Mouse (Mus musculus): ENCODE data around the gene Cst7. TPM values are rescaled to one million over a fixed set of nuclear protein-coding genes. Genes with fewer than 3 reads are reported as not detected.
A peak's percentile ranks its signal among the peaks of the same experiment; 100 is the strongest.
"Not testable (repeated sequence)": the region's sequence is repeated elsewhere in the genome, so short reads cannot be mapped to it uniquely, and the experiment has no call there.

Cst7 gene
- not detected for total RNA-seq (2021)
- long read RNA-seq, experiment 1, partial matches to known transcripts, result 0 of 1 reads
- long read RNA-seq, experiment 1, other reads (novel, unspliced or antisense), result 0 of 1 reads
- long read RNA-seq, experiment 2, result 0 reads

DNA sequence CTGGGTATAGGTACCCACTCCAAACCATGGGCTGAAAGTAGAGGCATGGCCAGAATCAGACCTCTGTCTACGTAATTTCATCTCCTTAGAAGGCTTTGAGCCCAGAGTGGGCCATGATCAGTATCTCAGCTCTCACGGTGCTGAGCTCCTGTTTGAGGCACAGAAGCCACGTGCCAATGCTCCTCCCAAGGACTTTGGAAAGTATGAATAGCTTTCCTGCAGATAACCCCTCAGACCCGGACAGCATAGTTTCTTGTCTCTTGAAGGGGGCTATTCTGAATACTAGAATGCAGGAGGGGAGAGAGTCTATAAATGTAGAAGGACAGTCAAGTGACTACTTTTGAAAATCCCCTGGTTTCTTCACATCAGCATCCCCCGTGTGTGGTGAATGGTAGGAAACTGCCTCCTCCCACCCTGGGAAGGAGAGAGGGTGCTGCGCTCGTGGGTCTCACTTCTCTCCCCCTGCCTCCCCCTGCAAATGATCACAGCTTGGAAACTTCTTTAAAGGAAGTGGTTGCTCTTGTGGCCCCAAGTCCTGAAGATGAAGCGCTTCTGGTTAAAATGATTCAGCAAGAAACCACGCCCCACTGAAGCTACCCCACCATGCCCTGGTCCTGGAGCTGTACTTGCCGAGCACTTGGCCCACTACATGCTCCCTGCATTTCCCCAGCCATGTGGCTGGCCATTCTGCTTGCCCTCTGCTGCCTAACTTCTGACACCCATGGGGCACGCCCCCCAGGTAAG is at the start of gene Cst7:
Cst7 (plus strand) TSS at position 569 of the 744 bp plus-strand sequence.
- H3K4me3 ChIP-seq, result no peak within 1 kb of the TSS
- intact Hi-C loops (cut with DNase I), result no loop called here
- DNase-seq, result no peak
- no peak for TF ChIP-seq CTCF (IDR thresholded peaks at IDR 0.05)
- H3K27ac ChIP-seq, result no peak within 1 kb of the TSS

DNA sequence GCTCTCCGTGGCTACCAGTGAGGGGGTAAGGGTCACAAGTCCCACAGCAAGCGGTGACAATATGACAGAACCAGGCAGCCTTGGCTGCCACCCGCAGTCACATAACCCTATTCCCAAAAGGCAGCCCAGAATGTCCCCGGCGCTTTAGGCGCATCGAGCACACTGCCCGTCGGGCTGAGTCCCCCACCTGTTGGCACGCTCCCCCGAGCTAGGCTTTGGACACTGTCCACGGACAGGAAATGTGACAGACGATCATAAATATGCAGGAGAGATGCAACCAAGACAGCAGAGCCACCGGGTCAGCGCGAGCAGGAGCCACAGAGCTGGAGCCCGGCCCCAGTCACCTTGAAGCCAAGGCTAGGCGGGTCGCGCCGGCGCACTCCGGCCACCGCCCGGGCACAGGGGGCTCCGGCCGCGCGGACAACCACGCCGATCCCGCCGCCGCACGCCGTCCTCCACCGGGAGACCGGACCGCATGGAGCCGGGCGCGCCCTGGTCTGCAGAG is 44.5 kb upstream of the Cst7 start:
- intact Hi-C loops (cut with DNase I), result no loop called here
- Histone ChIP-seq H3K4me3 (no peak overlapping the region), H3K27ac (no peak overlapping the region)
- DNase-seq, result no peak
- no peak for TF ChIP-seq CTCF (IDR thresholded peaks at IDR 0.05)

DNA sequence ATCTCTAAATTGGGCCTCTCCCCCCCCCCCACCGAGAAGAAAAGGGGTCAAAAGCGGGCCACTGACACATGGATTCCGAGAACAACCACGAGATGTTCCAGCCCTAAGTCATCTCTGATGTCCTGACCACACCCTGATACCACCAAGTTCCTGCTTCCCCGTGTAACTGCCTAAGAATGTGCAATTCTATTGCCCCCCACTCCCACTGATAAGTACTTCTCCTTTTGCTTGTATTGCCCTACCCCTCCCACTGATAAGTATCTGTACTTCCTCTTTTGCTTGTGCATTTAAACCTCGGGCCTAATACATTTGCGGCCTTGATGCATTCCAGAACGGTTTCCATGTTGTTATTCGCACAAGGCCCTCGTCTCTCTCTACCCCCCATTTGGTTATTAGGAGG is 20.6 kb upstream of the Cst7 start:
- H3K27ac ChIP-seq; DNase-seq; intact Hi-C loops (cut with DNase I); H3K4me3 ChIP-seq: not testable (repeated sequence)

DNA sequence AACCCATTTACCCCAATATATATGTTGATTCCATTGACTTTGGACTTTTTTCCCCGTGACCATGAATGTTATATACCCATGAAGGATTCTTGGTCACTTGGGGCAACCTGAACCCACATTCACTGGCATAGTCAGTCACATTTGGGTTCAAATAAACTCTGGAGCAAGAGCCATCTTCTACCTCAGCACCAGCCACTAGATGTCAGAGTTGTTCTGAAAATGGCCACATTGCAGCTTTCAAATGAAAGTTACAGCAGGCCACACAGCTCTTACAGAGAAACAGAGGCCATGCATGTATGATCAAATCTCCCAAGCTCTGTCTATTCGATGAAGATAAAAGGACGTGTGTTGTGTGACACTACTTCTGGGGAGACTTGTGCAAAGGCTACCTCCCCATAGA is 11.6 kb upstream of the Cst7 start:
- Histone ChIP-seq H3K4me3 (no peak overlapping the region), H3K27ac (no peak overlapping the region)
- no peak for DNase-seq
- TF ChIP-seq CTCF (IDR thresholded peaks at IDR 0.05), result peak; percentile 50
- intact Hi-C loops (cut with DNase I), result loop anchor here (2.0 kb wide), 1 partner anchor 116 kb away; no protein-coding TSS in a partner anchor

DNA sequence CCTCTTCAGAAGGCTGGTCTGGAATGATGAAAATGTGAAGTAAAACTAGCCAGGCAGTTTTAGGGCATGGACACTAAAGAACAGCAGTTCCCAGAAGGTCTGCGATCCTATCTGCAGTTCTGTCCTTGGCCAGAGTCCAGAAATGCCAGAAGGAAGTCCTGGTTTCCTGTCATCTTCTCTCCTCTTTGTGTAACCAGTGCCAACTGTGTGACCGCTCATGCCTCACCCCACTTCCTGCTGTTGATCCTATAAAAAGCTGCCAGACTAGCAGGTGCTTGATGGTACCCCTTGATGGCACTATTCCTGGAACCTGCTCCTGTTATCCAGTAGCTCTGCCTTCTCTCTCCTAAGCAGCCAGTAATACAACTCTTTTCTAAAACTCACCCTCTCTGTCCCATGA is 3.2 kb upstream of the Cst7 start:
- Histone ChIP-seq H3K27ac (no peak overlapping the region), H3K4me3 (no peak overlapping the region)
- TF ChIP-seq CTCF (IDR thresholded peaks at IDR 0.05), result no peak
- intact Hi-C loops (cut with DNase I), result no loop called here
- DNase-seq, result no peak

DNA sequence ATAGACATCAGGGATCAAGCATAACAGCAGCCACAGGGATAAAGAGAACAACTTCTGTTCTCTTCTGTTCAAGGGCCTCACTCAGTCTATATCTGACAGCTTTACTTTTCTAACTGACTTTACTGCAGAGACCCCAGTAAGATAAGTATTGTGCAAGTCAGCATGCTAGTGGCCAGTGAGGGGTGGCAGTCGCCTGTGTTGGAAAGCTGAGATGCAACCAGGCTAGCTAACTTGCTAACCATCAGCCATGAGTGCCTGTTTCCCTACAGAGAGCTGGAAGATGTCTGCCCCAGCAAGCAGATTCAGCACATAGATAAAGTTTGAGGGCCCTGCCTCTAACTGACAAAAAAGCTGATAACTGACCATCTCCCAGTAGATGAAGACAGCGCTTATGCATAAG is 546 bp downstream of the Cst7 start:
- Histone ChIP-seq H3K27ac (no peak overlapping the region), H3K4me3 (no peak overlapping the region)
- DNase-seq, result no peak
- no peak for TF ChIP-seq CTCF (IDR thresholded peaks at IDR 0.05)
- intact Hi-C loops (cut with DNase I), result no loop called here

DNA sequence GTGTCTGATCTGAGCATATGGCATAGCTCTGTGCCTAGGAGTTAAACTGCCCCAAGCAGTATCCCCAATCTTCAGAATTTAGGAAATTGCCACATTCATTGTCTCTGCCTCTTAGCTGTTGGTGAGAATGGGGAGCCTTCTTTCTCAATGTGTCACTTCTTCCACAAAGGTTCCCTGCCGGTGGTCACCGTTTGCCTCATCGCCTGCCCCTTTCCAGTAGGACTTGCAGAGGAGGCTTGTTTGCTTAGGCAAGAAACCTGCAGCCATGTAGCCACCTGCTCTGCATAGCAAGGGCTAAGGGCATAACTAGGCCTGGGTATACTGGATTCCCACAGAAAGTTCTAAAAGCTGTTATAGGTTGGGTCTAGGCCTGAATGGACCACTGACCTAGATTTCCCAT is 2.2 kb downstream of the Cst7 start:
- DNase-seq, result no peak
- Histone ChIP-seq H3K27ac (no peak overlapping the region), H3K4me3 (no peak overlapping the region)
- no peak for TF ChIP-seq CTCF (IDR thresholded peaks at IDR 0.05)
- intact Hi-C loops (cut with DNase I), result no loop called here

DNA sequence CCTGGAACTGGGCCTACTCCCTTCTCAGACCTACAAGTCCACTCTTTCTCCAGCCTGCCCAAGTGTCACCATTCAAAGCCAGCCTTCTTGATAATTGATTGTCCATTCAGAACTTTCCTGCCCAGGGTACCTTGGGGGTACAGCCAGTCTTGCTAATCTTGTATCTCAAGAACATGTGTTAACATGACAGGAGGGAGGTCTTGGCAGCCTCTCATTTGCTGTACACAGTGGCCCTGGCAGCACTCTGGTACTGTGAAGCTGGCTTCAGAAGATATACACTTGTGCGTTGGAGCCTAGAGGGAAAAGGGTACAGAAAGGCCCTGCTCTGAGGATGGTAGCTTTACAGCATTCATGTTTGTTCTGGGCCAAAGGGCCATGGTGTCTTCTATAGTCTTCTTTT is 6.0 kb downstream of the Cst7 start:
- H3K4me3 ChIP-seq, result no peak overlapping the region
- no peak overlapping the region for H3K27ac ChIP-seq
- intact Hi-C loops (cut with DNase I), result no loop called here
- no peak for DNase-seq
- TF ChIP-seq CTCF (IDR thresholded peaks at IDR 0.05), result no peak

DNA sequence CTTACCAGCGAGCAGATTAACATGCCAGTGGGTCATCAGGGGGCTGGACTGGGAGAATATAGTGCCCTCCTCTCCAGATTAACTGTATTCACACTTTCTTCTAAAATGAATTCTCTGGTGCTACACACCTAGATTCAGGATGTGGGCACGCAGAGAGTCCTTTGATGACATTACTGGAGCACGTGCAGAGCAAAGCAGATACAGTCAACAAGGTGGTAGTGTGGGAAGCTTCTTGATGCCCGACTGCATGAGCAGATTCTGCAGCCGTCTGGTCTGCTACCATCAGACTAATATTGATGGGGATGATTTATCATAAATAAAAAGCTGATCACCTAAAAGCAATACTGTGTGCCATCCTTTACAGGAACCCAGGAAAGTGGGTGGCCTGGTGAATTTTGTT is 8.4 kb downstream of the Cst7 start:
- intact Hi-C loops (cut with DNase I), result no loop called here
- no peak for TF ChIP-seq CTCF (IDR thresholded peaks at IDR 0.05)
- no peak for DNase-seq
- Histone ChIP-seq H3K27ac (no peak overlapping the region), H3K4me3 (no peak overlapping the region)

DNA sequence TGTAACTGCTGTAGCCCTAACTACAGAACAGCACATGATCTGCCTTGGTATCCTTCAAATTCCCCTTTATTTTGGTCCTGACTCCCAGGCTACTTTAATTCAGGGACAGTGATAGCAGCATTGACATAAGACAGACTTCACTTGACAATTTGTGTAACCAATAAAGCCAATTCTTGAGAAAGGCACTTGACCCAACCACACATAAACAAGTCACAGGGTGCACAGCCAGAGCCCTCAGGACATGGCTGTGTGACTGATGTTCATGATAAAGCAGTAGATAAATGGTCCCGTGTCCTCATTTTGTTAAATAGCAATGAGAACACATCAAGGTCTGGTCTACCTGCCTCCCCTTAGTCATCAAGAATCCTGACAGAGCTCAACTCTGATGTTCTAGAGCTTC is 9.4 kb downstream of the Cst7 start:
- no peak overlapping the region for H3K27ac ChIP-seq
- no peak for DNase-seq
- H3K4me3 ChIP-seq, result no peak overlapping the region
- TF ChIP-seq CTCF (IDR thresholded peaks at IDR 0.05), result no peak
- intact Hi-C loops (cut with DNase I), result no loop called here

DNA sequence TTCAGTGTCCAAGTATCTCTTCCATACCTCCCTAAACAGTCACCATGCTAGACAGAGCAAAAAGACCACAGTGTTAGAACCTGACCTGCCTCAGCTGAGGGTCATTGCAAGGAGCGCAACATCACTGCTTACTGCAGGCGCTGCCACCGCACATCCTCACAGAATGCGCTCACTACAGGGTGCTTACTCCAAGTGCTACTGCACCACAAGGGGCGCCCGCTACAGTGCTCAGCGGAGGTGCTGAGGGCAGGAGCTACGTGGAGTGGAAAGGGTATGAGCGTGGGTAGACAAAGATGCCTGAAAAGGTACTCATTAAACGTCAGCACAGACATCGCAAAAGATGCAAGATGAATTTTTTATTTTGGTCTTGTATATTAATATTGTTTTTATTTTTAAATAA is 18.9 kb downstream of the Cst7 start:
- TF ChIP-seq CTCF (IDR thresholded peaks at IDR 0.05), result no peak
- no peak overlapping the region for H3K4me3 ChIP-seq
- no peak for DNase-seq
- no peak overlapping the region for H3K27ac ChIP-seq
- intact Hi-C loops (cut with DNase I), result no loop called here

DNA sequence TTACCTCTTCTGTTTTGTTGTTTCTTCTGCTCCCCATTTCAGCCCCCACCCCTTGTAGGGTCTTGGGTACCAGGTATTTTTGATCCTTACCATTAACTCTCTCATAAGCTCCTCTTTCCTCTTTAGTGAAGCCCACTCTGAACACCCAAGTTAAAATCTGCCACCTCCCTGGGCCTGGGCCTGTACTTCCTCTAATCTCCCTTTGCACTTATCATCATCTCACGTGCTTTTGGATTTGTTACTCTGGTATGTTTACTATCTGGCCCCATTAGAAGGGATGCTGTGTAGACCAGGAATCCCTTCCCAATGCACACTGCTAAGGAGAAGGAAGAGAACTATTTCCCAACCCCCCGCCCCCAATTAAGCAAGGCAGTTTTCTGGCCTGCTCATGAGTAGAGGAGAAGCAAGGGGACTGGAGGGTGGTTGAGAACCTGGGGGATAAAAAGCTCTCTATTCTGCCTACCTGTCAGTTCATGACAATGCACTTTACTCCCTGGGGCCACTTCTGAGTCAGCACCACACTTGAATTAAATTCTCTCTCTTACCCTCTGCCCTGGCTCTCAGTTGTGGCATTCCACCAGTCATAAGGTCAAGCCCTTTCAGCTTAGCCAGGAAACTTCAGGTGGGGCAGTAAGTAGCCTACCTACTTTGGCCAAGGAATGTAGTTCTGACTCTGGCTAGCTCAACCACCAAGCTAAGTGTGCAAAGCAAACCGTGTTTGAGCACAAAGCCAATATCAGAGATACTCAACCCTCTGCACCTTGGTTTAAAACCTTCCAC is 25.4 kb downstream of the Cst7 start:
- no peak for DNase-seq
- intact Hi-C loops (cut with DNase I), result no loop called here
- Histone ChIP-seq H3K4me3 (no peak overlapping the region), H3K27ac (no peak overlapping the region)
- TF ChIP-seq CTCF (IDR thresholded peaks at IDR 0.05), result no peak

DNA sequence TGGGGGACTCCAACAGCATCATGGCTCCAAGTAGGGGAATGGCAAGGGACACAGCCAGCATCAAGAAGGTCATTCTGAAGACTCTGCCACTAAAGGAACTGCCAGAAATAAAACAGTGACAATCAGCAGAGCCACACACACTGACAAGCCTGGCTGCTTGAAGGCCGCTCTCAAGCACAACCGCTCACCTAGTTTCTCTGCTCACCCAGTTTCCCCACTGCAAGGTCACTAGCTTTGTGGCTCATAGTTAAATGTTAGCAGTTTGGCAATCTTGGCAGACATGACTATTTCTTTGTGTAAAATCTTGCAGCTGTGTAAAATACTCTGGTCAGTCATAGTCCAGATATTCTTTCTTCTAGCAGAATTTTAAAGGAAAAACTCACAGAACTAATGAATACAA is 30.0 kb downstream of the Cst7 start:
- Histone ChIP-seq H3K27ac (peak overlapping the region; percentile 49), H3K4me3 (no peak overlapping the region)
- TF ChIP-seq CTCF (IDR thresholded peaks at IDR 0.05), result no peak
- intact Hi-C loops (cut with DNase I), result loop anchor here (10.0 kb wide), 2 partner anchors 305 to 895 kb away; partner anchors contain the start of genes Abhd12, Gins1 and Nsfl1c
- no peak for DNase-seq

All from gastrocnemius, adult 2 months (tissue).